Mouse (Mus musculus) testis, postnatal 14 days (tissue): ENCODE measurements around the gene Polr1a.

ENCODE experiments used
- DNase-seq: peaks from one replicate; pipeline ENCODE4 v3.0.0; 2021; ENCODE audit warnings: low spot score

Polr1a gene

DNA sequence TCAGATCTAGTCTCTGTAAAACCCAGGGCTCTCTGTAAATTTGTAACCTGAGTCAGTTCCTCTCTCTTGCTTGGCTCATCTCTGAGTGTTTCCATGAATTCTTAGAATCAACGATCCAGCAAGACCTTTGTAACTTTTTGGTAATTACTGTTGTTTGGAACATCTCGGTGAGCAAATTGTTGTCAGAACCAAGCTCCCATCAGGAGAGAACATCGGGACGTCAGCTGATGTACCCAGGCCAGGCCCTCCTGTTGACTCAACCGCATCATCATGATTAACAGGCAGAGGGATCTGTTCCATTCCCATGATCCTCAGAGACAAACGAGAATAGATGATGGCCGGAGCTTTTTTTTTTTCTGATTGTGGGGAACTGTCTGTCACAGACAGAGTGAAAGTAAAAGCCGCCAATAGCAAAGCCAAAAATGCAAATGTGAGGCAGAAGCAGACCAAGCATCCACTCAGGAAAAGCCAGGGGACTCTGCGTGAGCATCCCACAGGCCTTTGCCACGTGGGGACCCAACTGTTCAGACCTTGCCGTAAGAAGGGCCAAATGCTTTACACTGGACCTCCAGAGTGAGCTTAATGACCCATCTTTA is 91.2 kb downstream of the Polr1a start:
- no peak for DNase-seq

DNA sequence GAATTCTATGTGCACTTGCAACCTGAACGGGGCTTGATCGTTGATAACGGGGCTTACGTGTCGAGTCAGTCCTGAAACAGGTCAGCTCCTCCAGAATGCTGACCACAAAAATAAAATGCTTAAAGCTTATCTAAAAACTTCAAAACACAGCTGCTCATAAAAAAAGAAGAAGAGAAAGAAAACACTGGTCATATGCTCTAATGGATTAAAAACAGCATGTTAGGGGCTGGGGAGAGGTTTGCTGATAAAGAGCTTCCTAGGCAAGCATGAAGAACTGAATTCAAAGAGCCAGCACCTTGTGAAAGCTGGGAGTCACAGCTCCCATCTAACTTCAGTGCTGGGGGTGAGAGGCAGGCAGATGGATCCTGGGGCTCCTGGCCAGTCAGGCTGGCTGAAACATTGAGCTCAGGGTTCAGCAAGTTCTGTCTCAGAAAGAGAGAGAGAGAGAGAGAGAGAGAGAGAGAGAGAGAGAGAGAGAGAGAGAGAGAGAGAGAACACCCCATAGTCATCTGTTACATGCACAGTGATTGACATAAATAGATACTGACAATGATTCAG is 92.4 kb downstream of the Polr1a start:
- no peak for DNase-seq

DNA sequence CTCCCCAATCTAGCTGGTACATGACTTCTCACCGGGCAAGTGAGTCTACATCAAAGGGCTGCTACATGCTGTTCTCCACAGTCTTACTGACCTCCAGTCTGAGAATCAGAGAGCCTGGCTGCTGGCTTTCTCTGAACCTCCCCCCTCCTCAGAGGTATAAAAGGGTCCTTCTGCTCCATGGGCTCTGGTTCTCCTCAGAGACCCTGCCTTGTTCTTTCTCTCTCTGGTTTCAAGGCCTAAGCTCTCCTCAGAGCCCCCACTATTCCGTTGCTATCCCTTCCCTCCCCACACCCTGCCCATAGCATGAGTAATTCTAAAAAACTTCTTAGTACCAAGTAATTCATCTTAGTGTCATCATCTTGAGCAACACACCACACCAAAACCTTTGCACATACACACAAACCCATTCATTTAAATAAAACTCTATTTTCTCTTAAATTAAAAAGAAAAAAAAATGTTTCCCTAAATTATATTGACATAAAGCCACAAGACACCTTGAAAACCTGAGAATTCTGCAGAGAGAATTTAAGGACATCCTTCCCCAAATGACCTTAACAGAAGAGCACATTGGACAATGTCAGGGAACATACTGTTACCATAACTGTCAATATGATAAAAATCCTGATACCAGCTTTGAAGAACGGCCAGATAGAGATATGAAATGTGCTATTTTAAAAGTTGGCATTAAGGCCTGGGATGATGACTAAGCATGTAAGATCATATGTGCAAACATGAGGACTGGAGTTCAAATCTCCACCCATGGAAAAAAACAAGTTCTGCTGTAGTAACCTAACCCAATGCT is 98.8 kb downstream of the Polr1a start:
- DNase-seq: no peak

DNA sequence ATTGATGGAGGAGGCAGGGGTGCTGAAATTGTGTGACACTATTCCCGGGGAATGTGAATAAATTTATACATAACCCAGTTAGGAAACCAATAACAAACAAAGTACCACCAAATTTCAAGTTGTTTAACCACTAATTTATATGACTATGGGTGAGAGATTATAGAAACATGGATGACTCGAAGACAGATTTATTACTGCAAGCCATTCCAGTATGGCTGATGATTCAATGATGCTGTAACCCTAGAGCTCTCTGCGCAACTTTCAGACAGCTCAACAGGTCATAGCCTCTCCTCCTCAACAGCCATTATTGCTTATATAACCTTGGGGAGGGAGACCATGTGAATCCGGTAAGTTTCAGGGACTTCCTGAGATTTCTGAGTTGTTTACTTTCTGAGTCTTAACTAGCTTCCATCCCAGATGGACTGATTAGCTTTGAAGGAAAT is 99.4 kb downstream of the Polr1a start:
- no peak for DNase-seq

DNA sequence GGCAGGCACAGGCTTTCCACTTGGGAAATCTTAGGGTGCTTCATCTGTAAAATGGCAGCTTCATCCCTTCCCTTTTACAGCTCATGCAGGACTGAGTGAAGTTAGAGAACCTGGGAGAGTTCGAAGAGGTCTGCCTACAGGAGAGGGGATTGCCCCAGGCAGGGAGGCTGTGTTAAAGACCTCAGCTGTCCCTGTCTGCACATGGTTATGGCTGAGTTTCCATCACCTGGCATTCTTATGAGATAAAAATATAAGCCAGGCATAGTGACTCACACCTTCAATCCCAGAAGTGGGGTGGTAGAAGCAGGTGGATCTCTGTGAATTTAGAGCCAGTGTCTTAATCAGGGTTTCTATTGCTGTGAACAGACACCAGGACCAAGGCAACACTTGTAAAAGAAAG is 100.6 kb downstream of the Polr1a start:
- no peak for DNase-seq

DNA sequence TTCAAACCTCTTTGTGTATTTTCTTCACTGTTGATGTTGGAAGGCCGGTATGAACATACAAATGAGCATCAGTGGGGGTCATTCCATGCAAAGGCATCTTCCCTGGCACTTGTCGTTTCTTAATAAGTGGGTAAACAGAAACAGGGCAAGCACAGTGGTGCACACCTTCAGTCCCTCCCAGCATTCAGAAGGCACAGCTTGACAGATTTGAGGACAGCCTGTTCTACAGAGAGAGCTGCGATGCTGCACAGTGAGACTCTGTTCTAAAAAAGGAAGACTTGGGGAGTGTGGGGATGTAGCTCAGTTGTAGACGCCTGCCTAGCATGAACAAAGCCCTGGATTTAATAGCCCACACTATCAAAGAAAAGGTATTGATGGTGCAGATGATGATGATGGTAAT is 105.2 kb downstream of the Polr1a start:
- DNase-seq: no peak

DNA sequence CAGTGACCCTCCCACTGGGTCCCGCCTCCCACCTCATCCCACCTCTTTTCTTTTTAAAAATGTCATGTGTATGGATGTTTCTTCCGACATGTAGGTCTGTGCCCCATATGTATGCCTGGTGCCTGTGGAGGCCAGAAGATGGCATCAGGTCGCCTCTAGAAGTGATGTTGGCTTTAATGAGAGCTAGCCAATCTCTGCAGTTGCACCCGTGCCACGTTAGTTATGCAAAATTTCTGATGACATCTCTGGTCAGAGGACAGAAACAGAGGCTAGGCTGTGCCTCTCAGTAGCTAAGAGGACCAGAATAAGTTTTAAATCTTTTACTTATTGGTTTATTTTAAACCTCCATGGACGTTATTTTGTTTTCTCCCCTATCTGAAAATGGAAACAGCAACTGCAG is 109.2 kb downstream of the Polr1a start:
- DNase-seq: no peak

DNA sequence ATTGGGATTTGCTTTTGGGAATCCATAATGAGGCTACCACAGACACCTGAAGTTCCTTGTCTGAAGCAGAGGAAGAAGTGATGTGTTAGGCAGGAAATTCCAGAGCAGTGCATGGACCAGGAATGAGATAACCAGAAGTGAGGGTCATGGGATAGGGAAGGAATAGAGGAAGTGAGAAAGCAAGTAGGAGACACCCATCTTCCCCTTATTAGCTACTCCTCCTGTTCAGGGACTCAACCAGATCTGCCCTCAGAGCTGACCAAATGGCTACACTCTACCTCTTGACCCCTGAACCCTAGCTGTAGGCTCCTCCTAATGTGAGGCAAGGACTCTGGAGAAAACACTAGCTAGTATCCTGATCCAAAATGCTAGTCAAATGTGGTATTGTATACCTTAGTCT is 116.6 kb downstream of the Polr1a start:
- no peak for DNase-seq

DNA sequence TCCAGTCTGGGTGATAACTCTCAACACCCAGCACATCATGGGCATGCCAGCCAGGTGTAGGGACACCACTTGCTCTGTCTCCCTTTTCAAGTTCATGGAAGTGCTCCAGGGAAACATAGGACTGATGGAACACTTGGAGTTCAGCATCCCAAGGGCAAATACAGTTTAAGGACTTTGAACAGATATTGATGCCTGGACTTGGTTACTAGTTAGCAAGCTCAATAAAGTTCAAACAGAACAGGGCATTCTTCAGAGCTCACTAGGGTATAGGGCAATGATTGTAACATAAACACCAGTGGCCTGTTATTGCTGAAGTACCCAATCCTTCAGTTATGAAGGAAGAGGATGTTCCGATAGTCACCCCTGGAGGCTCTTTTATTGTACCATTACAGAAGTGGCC is 119.2 kb downstream of the Polr1a start:
- DNase-seq: no peak

DNA sequence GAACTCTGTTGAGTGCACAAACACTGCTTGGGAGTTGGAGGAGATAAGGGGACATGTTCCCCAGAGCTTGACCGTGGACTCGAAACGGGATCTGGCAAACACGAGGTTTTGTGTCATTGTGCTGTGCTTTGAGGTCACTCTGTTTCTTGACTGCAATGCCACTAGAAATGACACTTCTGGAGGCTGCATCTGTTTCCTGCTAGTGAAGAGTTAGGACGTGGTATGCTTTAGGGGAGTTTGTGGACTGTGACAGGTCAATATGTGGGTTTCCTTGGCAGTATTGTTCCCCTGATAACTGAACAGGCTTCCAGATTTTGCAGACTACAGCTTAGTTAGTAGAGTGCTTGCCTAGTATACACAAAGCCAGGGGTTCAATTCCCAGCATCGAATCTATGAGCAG is 120.8 kb downstream of the Polr1a start:
- DNase-seq: no peak
